Mouse (Mus musculus) midbrain, postnatal 0 days (tissue): ENCODE measurements around the gene Gprin3. TPM values are rescaled to one million over a fixed set of nuclear protein-coding genes. Genes with fewer than 3 reads are reported as not detected.

Source experiments
- ATAC-seq: fragments of 200-750 bp; cut with Nextera tagmentation; 2 replicates; pipeline ENCODE4 v1.8.0; 2017; ENCODE audit warnings: moderate number of reproducible peaks, mild to moderate bottlenecking, moderate TSS enrichment, moderate library complexity; ENCODE audit not compliant: low FRiP score
- DNase-seq: peaks from one replicate; pipeline ENCODE4 v3.0.0-alpha.2; 2015; ENCODE audit warnings: low spot score
- H3K27ac ChIP-seq: fragments of 300-500 bp; sonication (generic); 2 replicates; pipeline ENCODE4 v1.5.1; 2014; ENCODE audit warnings: low read depth, mild to moderate bottlenecking, low read length, mixed read lengths
- H3K27me3 ChIP-seq: fragments of 300-500 bp; sonication (generic); 2 replicates; pipeline ENCODE4 v1.6.1; 2014; ENCODE audit warnings: low read length, control low read depth, mixed read lengths; ENCODE audit not compliant: insufficient read depth
- H3K36me3 ChIP-seq: fragments of 300-500 bp; sonication (generic); 2 replicates; pipeline ENCODE4 v1.6.1; 2014; ENCODE audit warnings: low read length, control low read depth, mixed read lengths; ENCODE audit not compliant: insufficient read depth
- H3K4me1 ChIP-seq: fragments of 300-500 bp; sonication (generic); 2 replicates; pipeline ENCODE4 v1.6.1; 2014; ENCODE audit warnings: mild to moderate bottlenecking, control low read depth, antibody characterized with exemption, low read length, mixed read lengths; ENCODE audit not compliant: insufficient read depth
- H3K4me2 ChIP-seq: fragments of 300-500 bp; sonication (generic); 2 replicates; pipeline ENCODE4 v1.6.1; 2014; ENCODE audit warnings: low read depth, mild to moderate bottlenecking, low read length, mixed read lengths; ENCODE audit not compliant: poor library complexity, severe bottlenecking
- H3K4me3 ChIP-seq: fragments of 300-500 bp; sonication (generic); 2 replicates; pipeline ENCODE4 v1.5.1; 2014; ENCODE audit warnings: low read depth, mild to moderate bottlenecking, low read length, moderate library complexity
- H3K9ac ChIP-seq: fragments of 300-500 bp; sonication (generic); replicated peaks from 2 replicates; pipeline ENCODE4 v1.6.1; 2014; ENCODE audit warnings: mild to moderate bottlenecking, low read length, moderate library complexity, mixed read lengths; ENCODE audit not compliant: poor library complexity, severe bottlenecking
- H3K9me3 ChIP-seq: fragments of 300-500 bp; sonication (generic); 2 replicates; pipeline ENCODE4 v1.6.1; 2016; ENCODE audit warnings: low read length, control low read depth
- CTCF ChIP-seq: IDR thresholded peaks from 2 replicates; pipeline ENCODE4 v1.5.1; 2016; ENCODE audit warnings: antibody characterized with exemption, mild to moderate bottlenecking
- WGBS: fragments of 180-500 bp; shearing (Covaris S2); extraction: QIAGEN DNeasy Blood & Tissue Kit; methylation state at CpG from one replicate; pipeline ENCODE4 v1.1.7; 2014; 5-methylcytosine and 5-hydroxymethylcytosine counted together
- polyA plus RNA-seq: library from polyadenylated mRNA; unstranded; fragments of >200 nt; fragmentation: Nextera tagmentation; extraction: Ambion mirVana; gene quantifications from 2 replicates; pipeline ENCODE4 v1.2.1, GENCODE M21; 2015
- total RNA-seq: library from RNA; depleted of rRNA; stranded (reverse); fragments of >200 nt; gene quantifications from 2 replicates; pipeline ENCODE4 v1.2.3, GENCODE M21; 2014; rRNA removed

The Gprin3 gene
- total and polyA plus RNA-seq, 2 experiments from 2014 or later: 14.3 to 34.3 TPM

DNA sequence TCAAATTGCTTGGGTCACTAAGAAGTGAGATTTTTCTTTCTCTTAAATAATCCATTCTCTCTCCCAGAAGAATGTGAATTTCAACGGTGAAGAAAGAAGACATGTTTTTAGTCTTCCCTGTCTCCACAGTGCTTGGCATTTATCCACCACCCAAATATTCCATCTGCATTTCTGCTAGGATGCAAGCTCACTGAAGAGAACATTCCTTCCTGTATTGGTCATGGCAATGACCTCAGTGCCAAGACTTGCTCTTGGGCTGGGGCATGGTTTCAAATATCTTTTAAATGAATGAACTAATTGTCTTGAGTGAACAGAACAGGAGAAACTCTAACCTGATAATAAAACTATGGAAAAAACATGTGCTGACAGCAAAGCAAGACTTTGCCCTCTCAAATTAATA is 123.1 kb downstream of the Gprin3 start:
- DNase-seq (no peak), ATAC-seq (no peak)
- Histone ChIP-seq H3K9ac (no peak overlapping the region), H3K36me3 (no peaks in the 10 kb centered on the region), H3K27ac (no peak overlapping the region), H3K27me3 (no peaks in the 10 kb centered on the region), H3K9me3 (no peaks in the 10 kb centered on the region), H3K4me1 (no peaks in the 10 kb centered on the region), H3K4me2 (no peak overlapping the region), H3K4me3 (no peak overlapping the region)
- TF ChIP-seq CTCF: no peak
- WGBS: 82% methylated on average over 1 of the region's 1 CpGs

Other genes with a start within 250 kb of the Gprin3 start
- 10.0 and 15.3 TPM in 2 replicates for gene Tigd2, start 217.4 kb downstream of the Gprin3 start, total RNA-seq
- gene Tigd2, start 217.4 kb downstream of the Gprin3 start, polyA plus RNA-seq: 13.2 and 13.7 TPM in 2 replicates